Mouse (Mus musculus) liver, embryonic 11.5 days (tissue): ENCODE results near the gene Izumo4. TPM values are rescaled to one million over a fixed set of nuclear protein-coding genes. Genes with fewer than 3 reads are reported as not detected.

ENCODE experiments used
- ATAC-seq: fragments of 200-750 bp; cut with Nextera tagmentation; replicated peaks from 2 replicates; pipeline ENCODE4 v1.8.0; 2017; ENCODE audit warnings: moderate number of reproducible peaks, mild to moderate bottlenecking, moderate TSS enrichment, moderate library complexity; ENCODE audit not compliant: low FRiP score
- DNase-seq: peaks from one replicate; pipeline ENCODE4 v3.0.0-alpha.2; 2017; ENCODE audit warnings: low spot score
- H3K27ac ChIP-seq: fragments of 300-500 bp; sonication (generic); 2 replicates; pipeline ENCODE4 v1.5.1; 2014; ENCODE audit warnings: mild to moderate bottlenecking, low read depth, low read length, control low read depth
- H3K27me3 ChIP-seq: fragments of 300-500 bp; sonication (generic); replicated peaks from 2 replicates; pipeline ENCODE4 v1.6.1; 2014; ENCODE audit warnings: low read length, mixed read lengths; ENCODE audit not compliant: control insufficient read depth, insufficient read depth
- H3K36me3 ChIP-seq: fragments of 300-500 bp; sonication (generic); 2 replicates; pipeline ENCODE4 v1.6.1; 2014; ENCODE audit warnings: mild to moderate bottlenecking, low read length, moderate library complexity, mixed read lengths; ENCODE audit not compliant: control insufficient read depth, insufficient read depth
- H3K4me1 ChIP-seq: fragments of 300-500 bp; sonication (generic); replicated peaks from 2 replicates; pipeline ENCODE4 v1.6.1; 2014; ENCODE audit warnings: low read length, mixed read lengths; ENCODE audit not compliant: control insufficient read depth, insufficient read depth
- H3K4me2 ChIP-seq: fragments of 300-500 bp; sonication (generic); 2 replicates; pipeline ENCODE4 v1.6.1; 2014; ENCODE audit warnings: mild to moderate bottlenecking, control low read depth, moderate library complexity
- H3K4me3 ChIP-seq: fragments of 300-500 bp; sonication (generic); 2 replicates; pipeline ENCODE4 v1.5.1; 2014; ENCODE audit warnings: low read depth, low read length, control low read depth
- H3K9ac ChIP-seq: fragments of 300-500 bp; sonication (generic); 2 replicates; pipeline ENCODE4 v1.6.1; 2014; ENCODE audit warnings: low read depth, low read length, control low read depth
- H3K9me3 ChIP-seq: fragments of 300-500 bp; sonication (generic); 2 replicates; pipeline ENCODE4 v1.6.1; 2016; ENCODE audit warnings: low read length, inconsistent platforms, mixed read lengths; ENCODE audit not compliant: control insufficient read depth
- WGBS: fragments of 180-500 bp; shearing (Covaris S2); extraction: QIAGEN DNeasy Blood & Tissue Kit; methylation state at CpG from one replicate; pipeline ENCODE4 v1.1.7; 2014; 5-methylcytosine and 5-hydroxymethylcytosine counted together
- polyA plus RNA-seq: library from polyadenylated mRNA; unstranded; fragments of >200 nt; fragmentation: Nextera tagmentation; extraction: Ambion mirVana; gene quantifications from 2 replicates; pipeline ENCODE4 v1.2.1, GENCODE M21; 2014

Gene Izumo4
- polyA plus RNA-seq, 1 experiment from 2014 or later, result 6.8 TPM

DNA sequence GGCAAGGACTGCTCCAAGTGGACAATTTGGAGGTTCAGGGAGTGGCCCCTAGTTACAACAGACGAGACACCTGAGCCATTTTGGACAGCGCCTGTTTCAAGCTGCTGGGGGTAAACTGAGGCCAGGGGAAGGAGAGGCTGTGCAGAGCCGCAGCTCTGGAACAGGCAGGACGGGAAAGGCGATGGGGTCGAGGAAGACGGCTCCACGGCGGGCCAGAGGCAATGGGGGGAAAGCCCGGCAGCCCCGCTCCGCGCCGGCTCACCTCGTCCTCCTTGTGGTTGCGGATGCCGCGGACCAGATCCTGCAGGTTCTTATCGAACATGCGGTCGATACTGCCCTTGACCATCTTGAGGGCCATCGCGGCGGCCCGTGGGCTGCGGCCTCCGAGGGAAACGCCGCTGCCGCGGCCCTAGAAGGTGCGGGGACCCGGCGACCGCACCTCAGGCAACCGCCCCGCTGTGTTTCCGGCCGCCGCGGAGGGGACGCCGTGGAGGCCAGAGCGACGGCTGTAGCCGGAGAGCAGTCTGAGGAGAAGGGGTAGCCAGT, 39.7 kb downstream of the Izumo4 start:
- Histone ChIP-seq H3K4me3 (peak overlapping the region; percentile 91), H3K4me1 (peaks cover 31% of the 10 kb centered on the region), H3K9me3 (no peaks in the 10 kb centered on the region), H3K27me3 (no peaks in the 10 kb centered on the region), H3K9ac (peak overlapping the region; percentile 96), H3K27ac (peak overlapping the region; percentile 86), H3K4me2 (peak overlapping the region; percentile 99), H3K36me3 (peaks cover 4% of the 10 kb centered on the region; the same call in 1 of the 2 replicates)
- ATAC-seq (no peak), DNase-seq (no peak)
- under 1% methylated on average over 46 of the region's 46 CpGs for whole genome bisulfite sequencing

DNA sequence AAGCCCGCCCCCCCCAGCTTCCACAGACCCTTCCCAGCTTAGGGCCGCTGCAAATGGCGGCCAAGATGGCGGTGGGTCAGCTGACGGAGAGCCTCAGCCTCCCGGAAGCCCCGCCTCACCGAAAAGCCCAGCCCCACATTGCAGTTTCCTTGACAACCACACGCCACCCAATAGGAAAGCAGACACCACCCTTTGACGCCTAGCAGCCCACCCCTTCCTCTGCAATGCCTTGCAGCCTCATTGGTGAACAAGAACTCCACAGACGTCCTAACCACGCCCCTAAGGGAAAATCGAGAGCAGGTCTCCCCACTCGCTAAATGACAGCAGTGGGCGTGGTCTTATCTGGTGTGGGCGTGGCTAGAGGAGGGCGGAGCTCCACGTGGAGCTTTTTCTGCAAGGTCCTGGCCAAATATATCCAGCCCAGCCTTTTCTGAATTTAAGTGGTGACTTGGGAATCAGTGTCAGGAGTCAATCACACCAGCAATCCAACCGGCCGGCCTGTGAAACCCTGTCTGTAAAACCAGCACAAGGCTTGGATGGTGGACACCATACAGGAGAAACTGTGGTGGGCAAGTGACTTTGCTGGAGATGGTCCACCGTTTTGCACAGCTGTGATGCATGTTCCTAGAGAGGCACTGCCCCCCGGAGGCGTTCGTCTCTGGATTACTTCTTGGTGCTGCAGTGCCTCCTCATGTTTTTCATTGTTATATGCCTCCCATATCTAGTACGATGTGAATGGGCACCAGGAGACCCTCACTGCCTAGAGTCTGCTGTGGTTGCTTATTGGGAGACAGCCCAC, 40.4 kb downstream of the Izumo4 start, which contains the start of gene Ap3d1:
Ap3d1 (minus strand) TSS at position 85 of the 799 bp plus-strand sequence.
- Histone ChIP-seq H3K4me2 (peak within 1 kb of the TSS; percentile 99), H3K36me3 (peaks cover 4% of the 10 kb centered on the region; the same call in 1 of the 2 replicates), H3K4me3 (peak within 1 kb of the TSS; percentile 91), H3K4me1 (peaks cover 27% of the 10 kb centered on the region), H3K9me3 (no peaks in the 10 kb centered on the region), H3K27ac (peak within 1 kb of the TSS; percentile 86), H3K27me3 (no peaks in the 10 kb centered on the region), H3K9ac (peak within 1 kb of the TSS; percentile 96)
- DNase-seq, result peak; percentile 91
- ATAC-seq, result peak; percentile 98
- 2% methylated on average over 25 of the region's 25 CpGs for WGBS

GRCm38 (mm10) chr10:80744262-80744661, 42.3 kb downstream of the Izumo4 start:
- WGBS, result 31% methylated on average over 5 of the region's 5 CpGs
- Histone ChIP-seq H3K4me1 (peaks cover 27% of the 10 kb centered on the region), H3K9me3 (no peaks in the 10 kb centered on the region), H3K9ac (no peak overlapping the region), H3K36me3 (peaks cover 4% of the 10 kb centered on the region; the same call in 1 of the 2 replicates), H3K4me2 (peak overlapping the region; percentile 38), H3K27ac (no peak overlapping the region), H3K27me3 (no peaks in the 10 kb centered on the region), H3K4me3 (0 out of 2 replicates have a peak overlapping the region, but pooled peaks have one; percentile 10)
- ATAC-seq (peak; percentile 66), DNase-seq (peak; percentile 56)

DNA sequence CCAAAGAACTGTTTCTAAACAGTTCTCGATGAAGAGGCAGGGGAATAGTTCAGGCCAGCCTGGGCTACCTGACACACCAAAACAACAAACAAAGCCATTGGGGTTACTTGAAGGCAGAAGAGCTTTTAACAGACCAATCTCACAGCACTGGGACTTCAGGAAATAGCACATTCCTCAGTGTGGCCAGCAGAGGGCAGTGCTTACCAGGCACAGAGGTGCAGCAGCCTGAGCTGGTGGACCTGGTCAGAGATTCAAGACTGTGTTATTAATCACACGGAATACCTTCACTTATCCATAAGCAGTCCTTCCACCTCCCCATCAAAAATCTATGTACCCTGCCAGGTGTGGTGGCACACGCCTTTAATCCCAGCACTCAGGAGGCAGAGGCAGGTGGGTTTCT, 45.4 kb downstream of the Izumo4 start:
- 12% methylated on average over 3 of the region's 3 CpGs for WGBS
- DNase-seq (peak; percentile 64), ATAC-seq (no peak)
- Histone ChIP-seq H3K27ac (no peak overlapping the region), H3K9me3 (no peaks in the 10 kb centered on the region), H3K36me3 (no peaks in the 10 kb centered on the region), H3K9ac (no peak overlapping the region), H3K4me2 (no peak overlapping the region), H3K4me3 (no peak overlapping the region), H3K27me3 (no peaks in the 10 kb centered on the region), H3K4me1 (peaks cover 20% of the 10 kb centered on the region)

GRCm38 (mm10) chr10:80748609-80749008, 46.6 kb downstream of the Izumo4 start:
- H3K27ac ChIP-seq, result no peak overlapping the region
- ATAC-seq (no peak), DNase-seq (peak; percentile 61)
- H3K4me1 ChIP-seq, result peaks cover 20% of the 10 kb centered on the region
- H3K36me3 ChIP-seq, result no peaks in the 10 kb centered on the region
- WGBS, result 11% methylated on average over 6 of the region's 6 CpGs
- no peak overlapping the region for H3K9ac ChIP-seq
- no peaks in the 10 kb centered on the region for H3K27me3 ChIP-seq
- no peak overlapping the region for H3K4me2 ChIP-seq
- H3K9me3 ChIP-seq, result no peaks in the 10 kb centered on the region
- H3K4me3 ChIP-seq, result no peak overlapping the region

GRCm38 (mm10) chr10:80751188-80751832, 49.3 kb downstream of the Izumo4 start:
- no peaks in the 10 kb centered on the region for H3K27me3 ChIP-seq
- WGBS, result 8% methylated on average over 16 of the region's 16 CpGs
- peak overlapping the region; percentile 16 for H3K27ac ChIP-seq
- H3K9me3 ChIP-seq, result no peaks in the 10 kb centered on the region
- H3K36me3 ChIP-seq, result no peaks in the 10 kb centered on the region
- DNase-seq (peak; percentile 46), ATAC-seq (no peak)
- H3K4me1 ChIP-seq, result peaks cover 20% of the 10 kb centered on the region
- peak overlapping the region; percentile 80 for H3K4me2 ChIP-seq
- peak overlapping the region; percentile 24 for H3K4me3 ChIP-seq
- H3K9ac ChIP-seq, result peak overlapping the region; percentile 36; the same call in 1 of the 2 replicates

GRCm38 (mm10) chr10:80752079-80752625, 50.2 kb downstream of the Izumo4 start:
- peak; percentile 83 for ATAC-seq
- peak overlapping the region; percentile 36; the same call in 1 of the 2 replicates for H3K9ac ChIP-seq

DNA sequence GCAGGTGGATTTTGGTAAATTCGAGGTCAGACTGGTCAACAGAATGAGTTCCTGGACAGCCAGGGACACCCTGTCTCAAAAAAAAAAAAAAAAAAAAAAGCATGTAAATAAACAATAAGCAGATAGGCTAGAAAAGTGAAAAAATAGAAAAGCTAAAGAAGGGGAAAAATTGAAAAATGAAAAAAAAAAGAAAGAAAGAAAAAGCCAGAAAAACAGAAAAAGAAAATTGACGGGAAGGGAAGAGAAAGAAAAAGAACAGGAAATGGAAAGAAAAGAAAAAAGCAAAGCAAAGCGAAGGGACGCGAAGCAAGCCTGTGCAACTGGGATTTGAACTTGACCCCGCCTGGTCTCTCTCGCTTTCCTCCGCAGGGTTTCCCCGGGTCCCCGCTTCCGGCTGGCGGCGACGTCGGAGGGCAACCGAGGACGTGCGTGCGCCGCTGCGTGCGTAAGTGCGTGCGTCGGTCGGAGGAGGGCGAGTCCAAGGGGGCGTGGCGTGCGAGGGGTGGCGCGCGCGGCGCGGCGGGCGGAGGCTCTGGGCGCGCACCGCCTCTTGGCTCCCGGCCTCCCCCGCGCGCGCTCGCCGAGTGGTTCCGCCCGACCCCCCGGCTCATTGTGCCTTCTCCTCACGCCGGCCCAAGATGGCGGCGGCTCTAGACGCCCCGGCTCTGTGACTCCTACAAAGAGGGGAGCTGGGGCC, 52.8 kb downstream of the Izumo4 start, which contains the start of gene Dot1l:
Dot1l (plus strand) TSS at position 613 of the 697 bp plus-strand sequence.
- H3K27ac ChIP-seq, result peak within 1 kb of the TSS; percentile 81
- no peaks in the 10 kb centered on the region for H3K27me3 ChIP-seq
- peak; percentile 86 for ATAC-seq
- under 1% methylated on average over 56 of the region's 57 CpGs for WGBS
- H3K9ac ChIP-seq, result peak within 1 kb of the TSS; percentile 94
- DNase-seq, result peak; percentile 99
- H3K9me3 ChIP-seq, result no peaks in the 10 kb centered on the region
- peak within 1 kb of the TSS; percentile 95 for H3K4me3 ChIP-seq
- H3K4me1 ChIP-seq, result peaks cover 53% of the 10 kb centered on the region
- no peaks in the 10 kb centered on the region for H3K36me3 ChIP-seq
- H3K4me2 ChIP-seq, result peak within 1 kb of the TSS; percentile 83

More at GRCm38 (mm10) chr10:80752079-80752625, 50.2 kb downstream of the Izumo4 start:
- peak overlapping the region; percentile 80 for H3K4me2 ChIP-seq
- peak overlapping the region; percentile 10 for H3K27ac ChIP-seq
- peak overlapping the region; percentile 24 for H3K4me3 ChIP-seq
- no peaks in the 10 kb centered on the region for H3K27me3 ChIP-seq
- no peaks in the 10 kb centered on the region for H3K9me3 ChIP-seq
- DNase-seq, result peak; percentile 89
- H3K36me3 ChIP-seq, result no peaks in the 10 kb centered on the region
- WGBS, result 5% methylated on average over 6 of the region's 6 CpGs
- peaks cover 28% of the 10 kb centered on the region for H3K4me1 ChIP-seq
